Mouse (Mus musculus): ENCODE results near the gene Ptprh.
"Not testable (repeated sequence)": the region's sequence is repeated elsewhere in the genome, so short reads cannot be mapped to it uniquely, and the experiment has no call there.

Ptprh gene

DNA sequence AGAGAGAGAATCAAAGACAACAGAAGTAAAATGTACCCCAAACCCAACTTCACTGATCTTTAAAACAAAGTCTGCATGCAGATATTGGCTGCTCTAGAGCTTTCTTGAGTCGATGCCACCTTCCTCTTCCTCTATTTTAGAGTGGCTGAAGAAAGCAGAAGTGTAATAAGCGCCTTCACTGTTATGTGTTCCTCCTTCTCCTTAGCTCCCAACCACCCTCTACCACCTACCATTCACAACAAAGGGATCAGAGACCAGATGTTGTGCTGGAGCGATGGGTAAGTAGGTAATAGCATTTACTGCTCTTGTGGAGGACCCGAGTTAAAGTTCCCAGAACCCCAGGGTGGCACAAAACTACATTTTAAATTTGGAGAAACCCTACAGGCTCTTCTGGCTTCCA lies 6.8 kb downstream of the Ptprh start:
- DNase-seq, result not testable (repeated sequence)

DNA sequence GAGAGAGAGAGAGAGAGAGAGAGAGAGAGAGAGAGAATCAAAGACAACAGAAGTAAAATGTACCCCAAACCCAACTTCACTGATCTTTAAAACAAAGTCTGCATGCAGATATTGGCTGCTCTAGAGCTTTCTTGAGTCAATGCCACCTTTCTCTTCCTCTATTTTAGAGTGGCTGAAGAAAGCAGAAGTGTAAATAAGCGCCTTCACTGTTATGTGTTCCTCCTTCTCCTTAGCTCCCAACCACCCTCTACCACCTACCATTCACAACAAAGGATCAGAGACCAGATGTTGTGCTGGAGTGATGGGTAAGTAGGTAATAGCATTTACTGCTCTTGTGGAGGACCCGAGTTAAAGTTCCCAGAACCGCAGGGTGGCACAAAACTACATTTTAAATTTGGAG lies 22.4 kb downstream of the Ptprh start:
- DNase-seq, result not testable (repeated sequence)

DNA sequence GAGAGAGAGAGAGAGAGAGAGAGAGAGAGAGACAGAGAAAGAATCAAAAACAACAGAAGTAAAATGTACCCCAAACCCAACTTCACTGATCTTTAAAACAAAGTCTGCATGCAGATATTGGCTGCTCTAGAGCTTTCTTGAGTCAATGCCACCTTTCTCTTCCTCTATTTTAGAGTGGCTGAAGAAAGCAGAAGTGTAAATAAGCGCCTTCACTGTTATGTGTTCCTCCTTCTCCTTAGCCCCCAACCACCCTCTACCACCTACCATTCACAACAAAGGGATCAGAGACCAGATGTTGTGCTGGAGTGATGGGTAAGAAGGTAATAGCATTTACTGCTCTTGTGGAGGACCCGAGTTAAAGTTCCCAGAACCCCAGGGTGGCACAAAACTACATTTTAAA lies 31.5 kb downstream of the Ptprh start:
- DNase-seq, result not testable (repeated sequence)

DNA sequence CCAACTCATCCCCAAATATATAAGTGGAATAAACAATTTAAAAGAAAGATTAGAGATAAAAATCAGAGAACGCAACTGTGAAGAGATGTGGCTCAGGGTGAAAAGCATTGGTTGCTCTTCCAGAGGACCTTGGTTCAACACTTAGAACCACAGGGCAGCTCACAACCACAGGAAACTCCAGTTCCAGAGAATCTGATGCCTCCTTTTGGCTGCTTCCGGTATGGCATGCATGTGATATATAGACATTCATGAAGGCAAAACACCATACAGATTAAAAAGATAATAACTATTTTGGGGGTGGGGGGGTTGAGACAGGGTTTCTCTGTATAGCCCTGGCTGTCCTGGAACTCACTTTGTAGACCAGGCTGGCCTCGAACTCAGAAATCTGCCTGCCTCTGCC lies 41.2 kb downstream of the Ptprh start:
- DNase-seq, result no peak

DNA sequence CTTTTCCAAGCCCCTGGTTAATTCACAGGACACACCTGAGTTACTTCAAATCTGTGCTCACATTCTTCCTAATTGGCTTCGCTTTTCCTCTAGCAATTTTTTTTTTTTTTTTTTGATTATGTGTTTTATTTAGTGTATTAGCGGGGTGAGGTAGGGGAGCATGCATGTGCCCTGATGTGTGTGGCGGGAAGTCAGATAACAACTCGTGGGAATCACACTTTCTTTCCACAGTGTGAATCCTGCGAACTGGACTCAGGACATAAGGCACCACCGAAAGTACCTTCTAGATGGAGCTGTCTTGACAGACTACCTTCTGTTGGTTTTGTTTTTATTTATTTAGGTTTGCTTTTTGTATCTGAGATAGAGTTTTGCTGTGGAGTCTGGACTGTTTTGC lies 46.7 kb downstream of the Ptprh start:
- no peak for DNase-seq

DNA sequence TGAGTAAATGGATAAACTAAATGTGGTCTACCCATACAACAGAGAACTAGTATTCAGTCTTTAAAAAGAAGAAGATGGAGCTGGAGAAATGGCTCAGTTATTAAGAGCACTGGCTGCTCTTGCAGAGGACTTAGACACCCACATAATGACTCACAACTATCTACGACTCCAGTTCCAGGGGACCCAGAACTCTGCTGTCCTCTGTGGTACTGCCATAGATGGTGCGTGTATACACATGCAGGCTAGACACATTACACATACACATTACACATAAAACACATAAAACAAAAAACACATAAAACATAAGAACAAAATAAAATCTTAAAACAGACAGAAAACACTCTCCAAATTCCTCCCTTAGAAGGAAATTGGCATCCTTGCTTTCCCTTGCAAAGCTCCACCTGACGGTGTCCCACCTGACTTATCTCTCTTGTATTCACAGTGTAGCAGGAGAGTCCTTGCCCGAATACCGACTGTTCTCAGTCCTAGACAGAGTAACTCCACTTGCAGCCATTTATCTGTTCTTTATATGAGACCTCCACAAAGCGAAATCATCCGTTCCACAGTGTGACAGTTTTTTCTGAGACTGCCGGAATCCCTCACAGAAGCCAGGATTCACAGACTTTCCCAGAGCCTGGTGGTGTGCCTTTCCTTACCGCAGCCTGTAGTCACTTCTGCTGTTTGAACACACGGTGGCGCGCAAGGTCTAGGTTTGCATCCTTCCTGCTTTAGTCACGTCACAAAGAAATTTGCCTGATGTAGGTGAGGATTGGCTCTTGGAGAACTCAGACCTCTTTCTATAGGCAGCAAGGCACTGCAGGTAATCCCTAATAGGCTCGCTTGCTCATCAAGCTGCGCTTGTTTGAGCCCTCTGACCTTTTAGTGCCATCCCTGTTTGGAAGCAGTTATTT lies 47.3 kb downstream of the Ptprh start:
- peak; percentile 49 for DNase-seq

DNA sequence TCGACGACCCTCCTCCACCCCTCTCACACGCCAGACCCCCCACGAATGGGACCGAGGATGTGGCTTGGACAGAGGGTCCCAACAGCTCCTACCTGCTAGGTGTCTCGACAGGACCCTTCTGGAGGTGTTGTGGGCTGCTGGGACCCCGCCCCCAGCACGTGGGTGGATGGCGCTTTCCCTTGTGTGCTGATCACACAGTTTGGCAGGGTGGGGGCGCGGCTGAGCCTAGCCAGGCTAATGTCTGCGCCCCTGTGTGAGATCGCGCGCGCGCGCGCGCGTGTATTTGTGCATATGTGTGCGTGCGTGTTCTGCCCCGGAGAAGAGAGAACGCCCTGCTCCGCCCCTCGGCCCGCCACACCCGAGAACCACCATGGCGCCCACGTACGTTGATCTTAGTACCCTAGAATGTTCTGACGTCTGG lies 56.6 kb downstream of the Ptprh start, which contains the start of gene Syt5:
Syt5 (minus strand) TSS at position 321 of the 421 bp plus-strand sequence.
- no peak for DNase-seq

DNA sequence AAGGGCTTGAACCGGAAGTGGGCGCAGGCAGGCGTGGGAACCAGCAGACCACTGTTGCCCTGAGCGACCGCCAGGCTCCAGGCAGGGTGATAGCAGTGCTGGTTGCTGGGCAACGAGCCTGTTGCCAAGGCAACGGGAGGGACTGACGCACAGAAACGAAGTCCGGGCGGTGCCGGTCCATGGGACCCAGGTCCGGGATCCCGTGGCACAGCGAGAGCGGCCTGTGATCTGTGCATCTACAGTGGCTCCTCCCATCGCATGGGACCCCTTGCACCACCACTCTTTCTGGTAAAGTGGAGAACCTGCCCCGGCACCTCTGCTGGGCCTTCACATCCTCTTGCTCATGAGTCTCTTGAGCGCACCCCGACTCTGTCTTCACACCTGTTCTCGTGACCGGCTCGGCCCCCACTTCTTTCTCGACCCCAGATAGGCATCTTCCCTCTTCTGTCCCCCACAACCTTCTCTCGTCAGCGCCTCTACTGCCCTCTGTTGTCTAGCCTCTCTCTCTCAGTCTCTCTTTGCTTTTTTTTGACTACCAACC lies 57.2 kb downstream of the Ptprh start:
- peak; percentile 33 for DNase-seq

DNA sequence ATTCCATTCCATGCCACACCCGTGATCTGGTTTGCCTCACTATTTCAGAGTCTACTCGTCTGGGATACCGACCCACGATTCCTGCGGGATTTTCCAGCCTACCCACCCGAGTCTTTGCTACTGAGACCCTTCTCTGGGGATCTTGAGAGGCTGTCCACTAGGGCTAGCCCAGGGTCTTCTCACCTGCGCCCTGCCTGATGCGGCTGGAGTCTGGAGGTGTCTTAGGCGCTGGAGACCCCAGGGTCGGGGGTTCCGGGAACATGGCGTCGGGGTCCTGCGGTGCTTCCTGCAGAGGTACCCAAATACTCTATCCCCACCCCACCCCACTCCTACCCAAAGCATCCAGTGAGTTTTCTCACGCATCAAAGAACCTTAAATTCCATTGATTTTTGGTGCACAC lies 57.8 kb downstream of the Ptprh start:
- DNase-seq, result no peak

DNA sequence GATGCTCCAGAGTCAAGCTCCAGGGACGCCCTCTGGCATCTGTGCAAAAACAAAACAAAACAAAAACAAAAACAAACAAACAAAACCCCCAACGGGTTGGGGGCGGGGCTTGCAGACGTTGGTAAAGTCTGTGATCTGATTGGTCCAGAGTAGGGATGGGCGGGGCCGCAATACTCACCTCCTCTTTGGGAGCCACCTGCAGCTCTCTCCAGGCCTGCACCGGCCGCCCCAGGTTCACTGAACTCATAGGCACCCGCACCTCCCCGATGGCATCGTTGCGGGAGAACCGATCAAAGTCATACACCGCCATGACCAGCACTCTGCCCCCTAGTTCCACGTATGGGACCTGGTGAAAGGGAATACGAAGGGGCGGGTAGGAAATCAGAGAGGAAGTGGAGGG lies 61.8 kb downstream of the Ptprh start:
- DNase-seq, result no peak

DNA sequence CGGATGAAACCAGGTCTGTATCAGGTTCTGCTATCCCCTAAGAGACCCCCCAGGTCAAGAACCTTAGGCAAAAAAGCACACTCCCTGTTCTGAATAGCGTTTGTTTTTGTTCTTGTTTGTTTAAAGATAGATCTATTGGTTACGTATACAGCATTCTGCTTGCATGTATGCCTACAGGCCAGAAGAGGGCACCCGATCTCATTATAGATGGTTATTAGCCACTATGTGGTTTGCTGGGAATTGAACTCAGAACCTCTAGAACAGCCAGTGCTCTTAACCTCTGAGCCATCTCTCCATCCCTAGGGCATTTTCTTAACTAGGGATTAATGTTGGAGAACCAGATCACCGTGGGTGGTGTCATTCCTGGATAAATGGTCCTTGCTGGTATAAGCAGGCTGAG lies 62.5 kb downstream of the Ptprh start:
- no peak for DNase-seq

DNA sequence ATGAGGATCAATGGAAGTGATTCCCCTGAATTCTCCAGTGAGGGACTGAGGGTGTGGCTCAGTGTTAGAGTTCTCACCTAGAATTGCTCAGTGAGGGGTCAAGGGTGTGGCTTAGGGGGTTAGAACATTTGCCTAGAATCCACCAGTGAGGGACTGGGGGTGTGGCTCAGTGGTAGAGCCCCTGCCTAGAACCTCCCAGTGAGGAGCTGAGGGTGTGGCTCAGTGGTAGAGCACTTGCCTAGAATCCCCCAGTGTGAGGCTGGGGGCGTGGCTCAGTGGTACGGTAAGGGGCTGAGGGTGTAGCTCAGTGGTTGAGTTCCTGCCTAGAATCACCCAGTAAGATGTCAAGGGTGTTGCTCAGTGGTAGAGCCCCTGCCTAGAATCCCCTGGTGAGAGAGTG lies 64.8 kb downstream of the Ptprh start:
- DNase-seq, result no peak

DNA sequence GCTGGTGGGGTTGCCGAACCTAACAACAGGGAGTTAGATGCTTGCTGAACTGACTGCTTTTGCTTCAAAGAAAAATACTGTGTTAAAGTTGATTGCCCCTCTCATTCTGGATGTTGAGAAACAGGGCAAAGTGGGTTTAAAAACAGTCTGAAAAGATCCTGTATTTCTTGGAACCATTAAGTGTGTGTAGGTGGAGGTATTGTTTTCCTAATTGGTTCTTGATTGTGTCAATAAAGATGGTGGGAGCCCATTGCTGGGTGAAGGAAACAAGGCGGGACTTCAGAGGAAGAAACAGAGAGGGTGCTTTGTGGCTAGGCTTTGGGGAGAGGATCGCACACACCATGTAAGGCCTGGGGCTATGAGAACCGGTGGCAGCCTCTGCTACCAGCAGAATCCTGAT lies 66.7 kb downstream of the Ptprh start:
- no peak for DNase-seq

DNA sequence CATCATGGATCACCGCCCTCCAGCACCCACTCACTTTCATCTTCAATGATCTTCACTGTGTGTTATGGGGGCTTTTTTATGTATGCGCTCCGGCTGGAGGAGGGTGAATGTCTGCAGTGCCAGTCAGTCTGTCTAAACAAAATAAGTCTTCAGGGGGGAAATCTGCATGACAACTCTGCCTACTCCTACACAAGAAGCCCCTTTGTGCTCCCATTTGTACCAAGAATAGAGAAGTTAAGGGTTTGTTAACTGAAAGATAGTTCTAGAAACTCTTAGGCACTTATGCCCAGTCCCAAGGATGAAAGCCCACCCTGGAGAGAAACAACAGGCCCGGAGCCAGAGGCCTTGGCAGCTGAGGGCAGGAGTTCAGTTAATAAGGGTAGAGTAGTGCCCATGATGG lies 67.5 kb downstream of the Ptprh start:
- DNase-seq, result no peak

DNA sequence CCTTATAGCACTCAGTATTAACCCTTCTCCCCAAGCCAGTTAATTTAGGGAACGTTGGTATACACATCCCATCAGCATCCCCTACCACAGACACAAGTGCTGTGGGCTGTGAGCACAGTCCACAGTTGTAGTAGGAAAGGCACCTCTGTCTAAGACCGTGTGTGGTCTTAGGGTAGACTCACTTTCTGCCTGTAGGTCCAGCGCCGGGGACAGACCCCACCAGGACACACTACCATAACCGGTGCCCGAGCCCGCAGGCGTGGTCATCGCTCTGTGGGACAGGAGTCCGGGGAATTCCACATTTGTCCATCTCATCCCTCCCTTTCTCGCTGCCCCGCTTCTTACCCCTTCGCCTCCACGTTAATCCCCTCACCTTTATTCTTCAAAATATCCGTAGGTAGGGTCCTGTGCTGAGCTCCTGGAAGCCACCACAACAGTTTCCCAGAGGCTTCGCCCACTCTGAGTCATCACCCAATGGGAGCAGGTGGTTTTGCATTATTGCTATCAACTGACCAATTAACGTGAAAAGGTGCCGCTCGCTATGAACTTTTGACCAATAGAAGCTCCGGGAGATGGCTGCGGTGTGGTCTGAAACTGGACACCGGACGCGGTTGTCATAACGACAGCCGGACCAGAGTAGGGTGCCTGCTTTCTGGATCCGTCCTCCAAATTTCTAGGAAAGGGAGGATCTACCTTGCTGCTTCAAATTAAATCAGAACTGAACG lies 71.7 kb downstream of the Ptprh start, which contains the start of gene Dnaaf3:
Dnaaf3 (minus strand) TSS at position 449 of the 725 bp plus-strand sequence.
- DNase-seq, result peak; percentile 85

DNA sequence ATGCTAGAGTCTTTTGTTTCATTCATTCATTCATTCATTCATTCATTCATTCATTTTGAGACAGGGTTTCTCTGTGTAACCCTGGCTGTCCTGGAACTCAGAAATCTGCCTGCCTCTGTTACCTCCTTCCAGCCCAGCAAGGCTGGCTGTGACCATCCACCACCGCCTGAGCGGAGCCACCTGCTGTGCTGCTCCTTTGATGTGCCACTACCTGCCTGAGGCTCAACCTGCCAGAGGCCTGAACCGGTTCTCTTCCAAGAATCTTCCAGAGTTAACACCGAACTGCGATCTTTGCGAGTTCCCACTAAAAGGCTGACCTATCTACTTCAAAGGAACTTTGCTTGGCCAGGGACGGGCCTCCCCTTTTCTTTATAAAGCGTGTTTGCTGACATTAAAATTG lies 73.7 kb downstream of the Ptprh start:
- not testable (repeated sequence) for DNase-seq

DNA sequence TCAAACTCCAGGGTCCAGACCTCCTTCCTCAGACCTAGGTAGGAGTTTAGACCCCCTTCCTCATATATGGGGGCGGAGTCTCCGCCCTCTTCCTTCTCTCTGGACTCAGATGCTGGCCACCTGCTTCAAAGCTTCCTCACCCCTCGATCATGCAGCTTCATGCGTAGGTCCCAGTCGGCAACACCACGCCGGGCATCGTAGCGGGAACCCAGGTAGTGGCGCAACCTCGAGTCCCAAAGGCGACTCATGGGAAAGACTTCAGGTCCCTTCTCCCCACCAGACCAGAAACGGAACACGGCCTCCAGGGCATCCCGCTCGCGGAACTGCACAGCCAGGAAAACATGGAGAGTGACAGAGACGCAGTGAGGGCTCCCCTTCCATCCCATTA lies 76.5 kb downstream of the Ptprh start:
- DNase-seq, result no peak

DNA sequence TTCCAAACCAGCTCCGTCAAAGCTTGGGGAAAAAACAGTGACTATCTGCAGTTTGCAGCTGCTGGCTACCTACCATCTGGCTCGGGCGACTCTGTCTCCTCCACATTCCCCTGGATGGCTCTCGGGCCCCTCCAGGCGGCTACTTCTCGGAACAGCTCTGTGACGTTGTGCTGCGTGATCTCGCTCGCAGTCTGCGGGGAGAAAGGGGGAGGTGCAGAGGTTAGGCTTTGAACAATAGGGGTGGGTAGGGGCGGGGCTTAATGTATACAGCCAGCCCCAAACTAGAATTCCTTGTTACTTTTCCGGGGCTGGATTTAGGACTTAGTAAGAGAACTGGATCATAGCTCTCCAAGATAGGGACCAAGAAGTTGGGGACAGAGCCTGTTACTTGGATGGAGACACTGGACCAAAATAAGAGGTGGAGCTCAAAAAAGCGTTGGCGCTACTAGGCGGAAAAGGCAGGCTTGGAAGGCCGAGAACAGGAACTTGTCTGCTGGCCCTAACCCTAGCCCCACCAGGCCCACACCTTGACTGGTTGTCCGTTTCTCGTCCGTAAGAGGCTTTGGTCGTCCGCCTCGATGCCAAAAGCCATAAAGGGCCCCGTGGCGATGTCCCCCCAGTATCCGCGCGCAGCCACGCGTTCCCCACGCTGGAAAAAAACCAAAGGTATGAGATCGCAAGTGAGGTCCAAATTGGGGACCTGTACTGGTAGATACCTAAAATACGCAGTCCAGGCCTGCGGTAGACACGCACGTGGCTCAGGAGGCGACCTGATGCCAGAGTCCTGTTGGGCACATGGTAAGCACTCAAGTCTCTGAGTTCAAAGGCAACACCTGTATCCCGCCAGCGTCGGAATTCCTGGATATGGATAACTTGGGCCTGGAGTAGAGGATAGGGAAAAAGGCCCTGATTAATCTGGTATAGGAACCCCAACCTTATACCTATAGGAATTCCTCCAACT lies 77.2 kb downstream of the Ptprh start:
- DNase-seq, result peak; percentile 51

DNA sequence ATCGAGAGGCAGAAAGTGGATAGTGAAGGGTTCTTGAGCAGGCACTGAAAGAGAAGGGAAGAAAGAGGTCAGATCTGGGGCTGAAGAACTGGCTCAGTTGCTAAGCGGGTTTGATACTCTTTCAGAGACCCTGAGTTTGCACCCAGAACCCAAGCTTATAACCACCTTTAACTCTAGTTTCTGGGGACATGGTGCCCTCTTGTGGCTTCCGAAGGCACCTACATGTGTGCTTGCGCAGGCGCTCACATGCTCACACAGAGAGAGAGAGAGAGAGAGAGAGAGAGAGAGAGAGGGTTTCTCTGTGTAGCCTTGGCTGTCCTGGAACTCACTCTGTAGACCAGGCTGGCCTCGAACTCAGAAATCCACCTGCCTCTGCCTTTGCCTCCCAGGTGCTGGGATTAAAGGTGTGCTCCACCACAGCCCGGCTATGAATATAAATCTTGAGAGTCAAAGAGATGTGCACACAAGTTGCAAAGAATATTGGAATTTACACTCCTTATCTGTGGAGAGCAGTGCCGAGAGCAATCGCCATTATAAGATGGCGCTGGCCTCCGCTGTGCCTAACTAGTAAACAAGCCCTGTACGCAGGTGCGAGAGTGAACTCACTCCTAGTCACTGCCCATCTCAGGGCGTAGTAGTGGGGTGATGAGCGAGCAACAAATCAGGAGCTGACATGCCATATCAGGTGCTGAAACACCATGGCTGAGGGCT lies 79.5 kb downstream of the Ptprh start, which contains the start of gene Tnni3:
Tnni3 (minus strand) TSS at position 18 of the 711 bp plus-strand sequence.
- DNase-seq, result not testable (repeated sequence)

DNA sequence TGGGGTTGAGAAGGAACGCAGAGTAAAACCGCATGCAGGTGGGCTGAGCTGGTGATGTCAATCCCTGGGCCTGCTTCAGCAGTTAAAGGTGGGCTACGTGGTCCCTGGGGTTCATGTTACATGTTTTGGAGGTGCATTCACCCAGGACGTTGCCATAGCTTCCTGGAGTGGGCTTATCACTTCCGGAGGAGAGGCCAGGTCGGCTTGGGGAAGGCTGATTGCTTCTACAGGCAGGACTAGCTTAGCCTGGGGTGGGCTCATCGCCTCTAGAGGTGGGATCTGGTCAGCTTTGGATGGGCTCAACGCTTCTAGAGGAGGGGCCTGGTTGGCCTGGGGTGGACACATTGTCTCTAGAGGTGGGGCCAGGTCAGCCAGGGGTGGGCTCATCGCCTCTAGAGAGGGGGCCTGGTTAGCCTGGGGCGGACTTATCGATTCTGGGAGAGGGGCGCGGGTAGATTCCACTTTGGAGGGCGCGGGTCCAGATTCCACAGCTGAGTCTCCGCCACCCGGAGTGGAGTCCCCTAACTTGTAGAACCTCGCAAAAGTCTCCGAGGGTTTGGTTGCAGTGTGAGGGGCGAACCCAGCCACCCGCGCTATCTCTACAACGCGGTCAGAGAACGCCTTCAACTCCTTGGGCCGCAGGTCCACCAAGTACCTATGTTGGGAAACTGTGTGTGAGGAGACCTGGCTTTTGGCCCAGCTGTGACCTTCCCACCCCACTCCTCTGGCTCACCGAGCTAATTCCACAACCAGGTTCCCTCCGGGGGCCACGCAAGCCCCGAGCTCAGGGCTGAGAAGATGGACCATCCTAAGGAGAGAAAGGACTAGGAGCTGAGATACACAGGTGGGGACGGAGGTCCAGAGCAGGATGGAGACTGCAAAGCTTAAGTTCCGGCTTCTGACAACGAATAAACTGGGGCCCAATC lies 80.4 kb downstream of the Ptprh start:
- DNase-seq, result no peak

DNA sequence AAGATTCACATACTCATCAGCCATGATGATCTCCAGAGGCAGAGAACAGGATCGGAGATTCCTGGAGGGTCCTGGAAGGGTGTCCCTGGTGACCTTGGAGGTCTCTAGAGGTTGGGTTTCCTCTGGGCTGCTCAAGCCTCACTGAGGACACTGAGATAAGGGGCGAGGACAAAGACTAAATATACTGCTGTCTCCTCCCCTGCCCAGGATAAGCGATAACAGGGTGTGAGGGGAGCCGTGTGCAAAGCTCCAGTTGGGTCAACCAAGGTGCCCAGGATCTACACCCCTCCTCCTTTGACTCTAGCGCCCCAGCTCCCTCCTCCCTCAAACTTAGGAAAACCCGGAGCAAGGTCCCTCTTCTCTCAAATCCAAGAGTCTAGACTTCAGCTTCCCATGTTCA lies 81.5 kb downstream of the Ptprh start:
- DNase-seq, result no peak

All from kidney, adult 11 months (tissue).